Mouse (Mus musculus) natural killer cell, adult 2 months (primary cell): ENCODE results near the gene Ndufc2.
A peak's percentile ranks its signal among the peaks of the same experiment; 100 is the strongest.
"Not testable (repeated sequence)": the region's sequence is repeated elsewhere in the genome, so short reads cannot be mapped to it uniquely, and the experiment has no call there.

ENCODE experiments used
- DNase-seq, 2 experiments: peaks; one replicate each; pipeline ENCODE4 v3.0.0; 2022; ENCODE audit warnings: low spot score in 2 of 2

Gene Ndufc2

DNA sequence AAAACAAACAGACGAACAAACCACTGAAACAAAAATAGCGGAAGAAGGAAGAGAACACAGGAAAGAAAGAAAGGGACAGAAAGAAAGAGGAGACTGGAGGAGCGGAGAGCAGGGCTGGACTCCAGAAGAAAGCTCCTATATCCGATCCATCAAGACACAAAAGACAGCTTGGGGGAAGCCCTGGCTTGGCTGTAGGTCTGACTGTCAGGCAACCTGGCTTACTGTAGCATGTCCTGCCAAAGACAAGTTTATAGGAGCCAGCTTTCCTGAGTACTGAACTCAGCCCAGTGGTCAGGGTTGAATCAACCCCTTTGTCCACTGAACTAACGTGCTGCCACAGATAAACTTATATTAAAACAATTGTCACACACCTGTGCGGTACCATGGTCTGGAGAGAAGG is 27.5 kb downstream of the Ndufc2 start:
- DNase-seq, result no peak

DNA sequence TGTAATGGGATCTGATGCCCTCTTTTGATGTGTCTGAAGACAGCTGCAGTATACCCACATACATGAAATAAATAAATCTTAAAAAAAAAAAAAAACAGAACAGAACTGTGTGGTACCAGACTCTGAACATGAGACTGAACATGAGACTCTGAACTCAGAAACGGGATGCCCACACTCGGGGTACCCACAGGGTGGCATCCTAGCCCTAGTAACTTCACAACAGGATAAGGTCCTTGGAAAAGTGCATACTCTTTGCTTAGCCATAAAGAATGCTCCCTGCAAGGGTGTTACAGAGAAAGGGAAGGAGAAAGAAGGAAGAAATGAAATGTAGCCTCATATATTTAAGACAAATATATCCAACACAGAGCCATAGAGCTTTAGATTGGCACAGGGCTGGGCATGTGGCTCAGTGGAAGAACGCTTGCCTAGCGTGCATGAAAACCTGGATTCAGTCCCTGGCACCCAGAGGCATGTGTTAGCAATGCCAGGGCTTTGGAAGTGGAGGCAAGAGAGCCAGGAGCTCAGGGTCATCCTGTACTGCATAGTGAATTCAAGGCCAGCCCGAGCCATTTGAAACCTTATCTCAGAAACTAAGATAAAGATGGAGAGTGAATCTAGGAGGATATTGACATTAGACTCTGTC is 28.1 kb downstream of the Ndufc2 start:
- no peak for DNase-seq

DNA sequence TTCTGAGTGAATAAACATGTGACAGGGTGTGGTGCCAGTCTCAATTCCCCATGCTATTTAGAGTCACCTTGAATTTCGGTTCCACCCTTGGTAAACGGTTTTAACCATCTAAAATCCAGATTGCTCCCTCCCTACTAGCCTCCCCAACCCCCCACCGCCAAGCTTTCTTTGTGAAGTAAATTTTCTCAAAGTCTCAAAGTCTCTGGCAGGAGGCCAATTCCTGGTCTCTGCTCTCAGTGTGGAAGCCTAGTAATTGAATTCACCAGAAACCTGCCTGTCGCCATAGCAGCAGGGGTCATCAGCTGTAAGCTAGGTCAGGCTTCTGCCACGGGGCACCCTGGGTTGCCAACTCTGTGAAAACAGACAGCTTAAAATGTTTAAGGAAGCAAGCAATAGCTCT is 29.9 kb downstream of the Ndufc2 start:
- peak in 1 of 2 experiments; percentile 57 for DNase-seq

DNA sequence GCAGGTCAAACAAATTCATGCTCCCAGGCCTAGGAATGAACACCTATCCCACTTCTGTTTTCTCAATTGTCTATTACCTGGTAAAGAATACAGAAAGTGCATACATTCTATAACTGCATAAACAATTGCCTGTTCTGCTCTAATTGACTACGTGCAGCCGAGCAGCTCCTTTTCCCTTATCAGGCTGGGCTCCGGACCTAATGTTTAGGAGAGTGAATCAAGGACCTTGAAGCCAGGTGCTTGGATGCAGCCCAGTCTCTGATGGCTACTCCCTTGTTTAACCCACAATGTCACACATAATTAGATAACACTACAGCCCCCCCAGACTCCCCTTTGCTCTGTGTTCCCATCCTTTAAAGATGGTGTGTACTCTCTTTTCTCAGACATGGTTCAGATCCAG is 33.7 kb downstream of the Ndufc2 start:
- not testable (repeated sequence) for DNase-seq

DNA sequence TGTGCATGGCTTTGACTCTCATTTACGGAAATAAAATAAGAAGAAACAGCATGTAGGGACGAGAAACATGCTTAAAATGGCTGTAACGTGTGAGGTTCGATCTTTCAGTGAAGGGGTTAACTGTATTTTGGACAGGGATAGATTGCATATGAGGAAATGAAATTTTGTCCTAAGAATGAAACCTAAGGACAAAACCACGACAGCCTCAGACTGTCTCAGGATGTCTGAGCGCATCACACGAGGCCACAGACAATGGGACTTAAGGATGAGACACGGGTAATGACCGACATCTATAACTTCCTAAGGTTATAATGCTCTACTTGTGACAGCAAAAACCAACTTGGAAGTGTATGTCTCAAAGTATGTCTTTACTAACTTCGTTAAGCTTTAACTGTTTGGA is 34.7 kb downstream of the Ndufc2 start:
- DNase-seq, result no peak

DNA sequence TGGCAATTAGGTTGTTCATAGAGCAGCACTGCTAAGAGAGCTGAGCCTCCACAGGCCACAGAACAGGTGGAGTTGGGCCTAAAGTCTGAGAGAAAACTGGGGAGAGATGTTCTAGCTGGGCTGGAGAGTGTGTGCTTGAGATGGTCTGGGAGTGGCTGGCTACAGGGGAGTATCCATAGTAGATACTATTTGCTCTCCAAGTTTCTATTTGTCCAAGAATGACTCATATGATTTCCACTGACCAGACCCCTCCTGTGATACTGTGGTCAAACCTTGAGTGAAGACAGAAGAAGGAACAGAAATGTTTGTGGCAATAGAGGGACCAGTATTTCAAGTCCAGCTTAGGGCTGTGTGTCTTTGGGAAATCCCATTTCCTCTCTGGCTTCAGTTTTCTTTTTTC is 39.2 kb downstream of the Ndufc2 start:
- no peak for DNase-seq

DNA sequence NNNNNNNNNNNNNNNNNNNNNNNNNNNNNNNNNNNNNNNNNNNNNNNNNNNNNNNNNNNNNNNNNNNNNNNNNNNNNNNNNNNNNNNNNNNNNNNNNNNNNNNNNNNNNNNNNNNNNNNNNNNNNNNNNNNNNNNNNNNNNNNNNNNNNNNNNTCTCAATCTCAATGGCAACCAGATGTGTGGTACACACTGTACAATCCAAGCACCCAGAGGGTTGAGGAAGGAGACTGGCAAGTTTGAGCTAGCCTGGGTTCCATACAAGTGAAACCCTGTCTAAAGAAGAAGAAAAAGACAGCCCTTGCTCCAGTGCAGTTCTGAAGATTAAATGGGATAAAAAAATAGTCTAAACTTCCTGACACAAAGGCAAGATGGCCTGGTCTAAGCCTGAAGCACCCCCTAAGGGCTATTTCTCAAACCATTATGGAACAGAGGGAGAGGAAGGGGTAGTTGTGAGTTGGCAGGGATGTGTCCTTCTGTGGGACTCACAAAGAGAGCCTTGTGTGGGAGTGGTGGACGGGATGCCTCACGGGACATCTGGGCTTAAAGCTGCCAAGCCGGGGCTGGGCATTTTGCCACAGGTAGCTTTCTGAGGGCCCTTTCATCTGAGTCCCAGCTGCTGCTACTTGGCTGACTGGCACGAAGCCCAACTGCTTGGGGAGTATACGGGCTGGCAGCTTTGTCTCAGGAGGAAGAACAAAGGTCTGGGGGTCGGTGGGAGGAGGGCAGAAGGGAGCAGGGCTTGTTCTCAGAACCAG is 46.5 kb downstream of the Ndufc2 start:
- no peak for DNase-seq

DNA sequence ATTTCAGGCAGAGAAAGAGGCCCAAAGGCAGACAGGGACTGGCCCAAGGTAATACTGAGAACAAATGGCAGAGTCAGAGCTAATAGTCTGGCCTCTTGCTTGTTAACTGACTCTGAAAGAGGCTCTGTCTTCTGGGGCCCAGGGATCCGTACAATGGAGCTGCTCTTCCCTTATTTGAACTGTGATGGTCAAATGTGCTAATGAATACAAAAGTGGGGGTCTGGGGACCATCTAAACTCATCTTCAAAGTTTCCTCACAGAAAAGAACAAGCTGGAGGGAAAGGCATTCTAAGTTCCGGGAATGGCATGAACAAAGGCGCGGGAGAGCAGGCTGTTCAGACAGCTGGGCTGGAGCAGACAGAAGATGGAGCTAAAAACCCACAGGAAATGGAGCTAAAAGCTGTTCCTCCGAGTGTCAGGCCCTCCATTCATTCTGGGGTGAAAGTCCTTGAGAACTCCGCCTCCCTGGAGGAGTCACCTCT is 47.3 kb downstream of the Ndufc2 start:
- no peak for DNase-seq

DNA sequence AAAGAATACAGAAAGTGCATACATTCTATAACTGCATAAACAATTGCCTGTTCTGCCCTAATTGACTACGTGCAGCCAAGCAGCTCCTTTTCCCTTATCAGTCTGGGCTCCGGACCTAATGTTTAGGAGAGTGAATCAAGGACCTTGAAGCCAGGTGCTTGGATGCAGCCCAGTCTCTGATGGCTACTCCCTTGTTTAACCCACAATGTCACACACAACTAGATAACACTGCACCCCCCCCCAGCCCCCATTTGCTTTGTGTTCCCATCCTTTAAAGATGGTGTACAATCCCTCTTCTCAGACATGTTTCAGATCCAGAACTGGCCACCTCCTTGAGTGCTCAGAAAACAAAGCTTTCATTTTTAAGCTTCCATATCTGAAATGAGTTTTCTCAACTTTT is 51.2 kb downstream of the Ndufc2 start, which contains the start of gene Kctd14:
Gene Kctd14, plus strand, starts transcription at position 301 of the 400 bp plus-strand sequence.
- DNase-seq, result not testable (repeated sequence)

DNA sequence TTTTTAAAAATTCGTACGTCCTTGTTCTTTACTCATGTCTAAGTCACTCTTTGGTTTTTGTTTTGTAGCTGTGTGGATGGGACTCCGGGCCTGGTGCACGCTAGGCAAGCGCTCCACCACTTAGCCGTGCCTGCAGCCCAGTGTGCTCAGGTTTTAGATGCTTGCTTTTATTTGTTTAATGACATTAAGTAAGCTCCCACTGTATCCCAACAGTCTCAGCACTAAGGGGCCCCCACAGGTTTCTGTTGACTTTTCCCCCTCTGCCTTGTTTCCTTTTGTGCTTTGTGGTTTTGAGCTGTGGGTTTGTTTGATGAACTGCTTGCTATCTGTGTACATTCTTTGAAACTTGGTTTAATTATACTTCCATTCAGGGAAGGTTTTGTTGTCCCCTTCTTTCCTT is 52.4 kb downstream of the Ndufc2 start:
- DNase-seq, result no peak

DNA sequence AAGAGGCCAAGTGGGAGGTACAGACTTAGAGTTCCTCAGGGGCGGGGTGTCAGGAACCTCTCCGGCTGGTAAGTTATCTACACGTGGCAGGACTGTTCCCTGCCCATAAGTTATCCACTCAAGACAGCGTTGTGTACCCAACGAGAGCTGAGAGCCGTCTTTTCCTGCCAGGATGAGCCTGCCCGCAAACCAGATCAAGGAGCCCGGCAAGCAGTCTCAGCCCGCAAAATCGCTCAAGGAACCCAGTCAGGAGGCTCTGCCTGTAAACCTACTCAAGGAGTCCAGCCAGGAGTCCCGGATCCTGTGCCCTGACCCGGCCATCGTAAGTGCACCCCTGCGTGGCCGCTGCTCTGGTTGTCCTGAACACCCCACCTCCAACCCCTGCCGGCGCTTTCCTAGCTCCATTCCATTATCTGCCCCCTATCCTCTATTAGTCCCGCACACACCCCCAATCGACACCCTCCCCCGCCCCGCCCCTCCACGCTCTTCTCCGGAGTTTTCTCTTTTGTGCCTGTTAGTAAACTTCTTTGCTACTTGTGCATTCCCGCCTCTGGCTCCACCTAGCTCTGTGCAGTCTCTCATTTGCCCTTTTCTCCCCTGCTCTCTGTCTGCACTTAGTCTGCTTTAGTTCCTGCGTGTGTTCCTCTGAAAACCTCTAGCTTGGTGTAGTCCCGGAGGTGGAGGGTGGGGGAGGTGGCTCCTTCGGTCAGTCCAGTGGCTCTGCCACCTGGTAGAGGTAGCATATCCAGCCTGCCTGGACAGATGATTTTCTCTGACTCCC is 53.5 kb downstream of the Ndufc2 start:
- DNase-seq, result peak; percentile 4 to 7

DNA sequence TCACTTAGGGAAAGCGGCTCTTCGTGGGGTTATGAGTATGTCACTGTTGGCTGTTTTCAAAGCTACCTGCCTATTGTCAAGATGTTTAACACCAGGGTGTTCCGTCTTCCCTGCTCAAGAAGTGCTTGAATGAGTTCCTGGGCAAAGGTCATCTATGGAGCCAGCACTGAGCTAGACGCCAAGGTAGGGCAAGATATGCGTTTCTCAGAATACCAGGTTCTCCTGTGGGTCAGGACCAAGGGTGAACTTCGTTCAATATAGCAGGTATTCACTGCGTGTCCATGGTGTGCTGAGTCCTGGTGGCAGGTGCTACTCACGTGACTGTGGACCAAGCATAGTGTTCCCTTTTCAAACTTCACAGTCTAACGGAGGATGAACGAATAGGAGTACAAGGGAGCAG is 55.0 kb downstream of the Ndufc2 start:
- no peak for DNase-seq

DNA sequence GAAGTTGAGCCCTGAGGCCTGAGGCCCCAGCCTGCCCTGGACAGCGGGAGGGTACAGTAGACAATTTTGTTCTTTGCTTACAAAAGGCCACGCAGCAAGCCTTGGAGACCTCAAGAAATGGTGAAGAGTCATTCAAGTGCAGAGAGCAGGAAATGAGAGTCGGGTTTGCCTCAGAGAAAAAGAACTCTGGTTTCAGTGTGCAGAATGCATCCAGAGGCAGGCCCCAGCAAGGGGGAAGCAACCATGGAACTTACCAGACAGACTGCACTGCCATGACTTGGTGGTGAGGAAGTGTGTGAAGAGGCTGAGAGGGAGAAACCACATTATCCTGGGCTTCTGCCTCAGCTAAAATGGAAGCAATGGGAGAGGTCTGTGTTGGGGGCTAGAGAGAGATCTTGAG is 55.8 kb downstream of the Ndufc2 start:
- DNase-seq, result no peak
